Mouse (Mus musculus) right cerebral cortex, postnatal 4 days (tissue): ENCODE measurements at regions not wholly inside any gene's neighbourhood (a gene's known extent, or its start where the extent isn't known, plus 50 kb on each side); places are given as distances from the start of the nearest gene placed in this dataset.

ENCODE experiments used
- DNase-seq: peaks from one replicate; pipeline ENCODE4 v3.0.0-alpha.2; 2022

- DNase-seq = no peak
These were observed 97.7 kb upstream of the Sall1 start for GRCm38 (mm10) chr8:89141529-89142235.

DNA sequence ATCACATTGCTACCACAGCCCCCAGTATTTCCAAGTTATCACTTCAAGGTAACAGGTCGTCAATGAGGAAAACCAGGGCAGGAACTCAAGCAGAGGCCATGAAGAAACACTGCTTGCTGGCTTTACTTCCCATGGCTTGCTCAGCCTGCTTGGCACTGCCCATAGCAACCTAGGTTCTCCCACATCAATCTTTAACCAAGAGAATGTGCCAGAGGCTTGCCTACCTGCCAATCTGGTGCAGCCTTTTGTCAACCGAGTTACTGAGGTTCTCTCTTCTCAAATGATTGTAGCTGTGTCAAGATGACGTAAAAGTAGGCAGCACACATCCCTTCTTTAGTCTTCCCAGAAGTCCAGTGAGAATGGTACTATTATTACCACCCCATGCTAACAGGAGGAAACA lies 95.9 kb upstream of the Sall1 start:
- DNase-seq = no peak

- DNase-seq = no peak
These were observed 94.6 kb upstream of the Sall1 start for GRCm38 (mm10) chr8:89138416-89139125.

GRCm38 (mm10) chr8:89134581-89135484 lies 90.9 kb upstream of the Sall1 start:
- DNase-seq = peak; percentile 10

DNA sequence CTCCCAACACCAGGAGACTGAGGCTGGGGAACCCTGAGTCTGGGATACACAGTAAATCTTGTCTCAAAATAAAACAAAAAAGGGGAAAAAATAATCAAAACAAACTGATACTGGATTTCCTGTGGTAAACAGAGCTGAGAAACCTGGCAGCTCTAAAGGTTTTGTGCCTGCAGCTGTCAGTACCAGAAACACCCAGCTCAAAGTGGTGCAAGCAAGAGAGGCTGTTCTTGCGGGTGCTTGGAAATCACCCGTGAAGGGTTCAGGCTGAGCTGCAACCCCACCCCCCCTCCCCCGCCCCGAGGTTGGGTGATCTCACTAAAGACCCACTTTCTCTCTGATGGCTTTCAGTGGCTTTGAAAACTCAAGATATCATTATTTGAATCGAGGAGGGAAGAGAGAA lies 90.1 kb upstream of the Sall1 start:
- no peak for DNase-seq

DNA sequence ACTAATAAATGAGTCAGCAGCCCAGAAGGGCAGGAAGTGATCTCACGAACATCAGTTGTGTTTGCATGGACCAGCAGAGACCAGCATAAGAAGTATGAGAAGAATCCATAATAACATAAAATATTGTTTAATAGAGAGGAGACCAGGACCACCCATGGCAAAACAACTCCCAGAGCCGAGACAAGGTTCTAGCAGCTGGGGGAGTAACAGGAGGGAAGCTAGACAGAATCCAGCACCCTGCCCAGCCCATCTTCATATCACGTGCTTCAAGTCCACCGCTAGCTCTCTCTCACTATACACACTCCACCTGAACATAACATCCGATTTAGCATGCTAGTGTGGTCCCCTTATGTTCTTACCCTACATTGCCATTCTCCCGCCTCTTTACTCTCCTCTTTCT lies 77.1 kb upstream of the Sall1 start:
- DNase-seq = no peak

DNA sequence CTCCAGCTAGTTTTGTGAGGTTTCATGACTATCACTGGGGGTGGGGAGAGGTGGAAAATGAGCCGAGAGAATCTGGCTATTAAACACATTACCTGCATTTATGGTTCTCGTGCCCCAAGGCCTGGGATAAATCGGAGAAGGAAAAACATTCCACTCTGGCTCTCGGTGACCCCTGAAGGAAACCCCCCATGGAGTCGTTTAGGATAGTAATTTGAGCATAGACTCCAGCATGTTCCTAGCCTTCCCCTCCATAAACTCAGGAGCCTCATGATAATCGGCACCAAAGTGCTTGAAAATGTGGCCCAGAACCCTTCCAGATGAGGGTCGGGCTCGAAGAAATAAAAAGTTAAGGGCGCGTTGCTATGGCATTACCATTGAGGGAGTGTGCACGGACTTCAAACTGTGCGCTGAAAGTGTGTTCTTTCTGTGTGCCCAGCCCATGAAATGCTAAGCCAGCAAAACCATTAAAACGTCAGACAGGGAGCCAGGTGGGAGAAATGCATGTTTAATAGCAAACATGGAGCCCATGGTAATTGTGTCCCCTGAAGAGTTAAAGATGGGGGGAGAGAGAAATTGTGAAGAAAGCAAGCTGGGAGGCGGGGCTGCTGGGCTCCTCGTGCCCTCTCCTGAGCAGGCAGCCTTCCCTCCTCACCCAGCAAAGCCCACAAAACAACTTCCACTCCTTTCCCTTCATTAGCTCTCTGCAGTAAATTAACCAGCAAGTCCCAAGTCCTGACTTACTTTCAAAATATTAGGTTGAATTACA lies 64.1 kb upstream of the Sall1 start:
- DNase-seq = no peak

GRCm38 (mm10) chr8:89106346-89106745 lies 62.4 kb upstream of the Sall1 start:
- DNase-seq = no peak

DNA sequence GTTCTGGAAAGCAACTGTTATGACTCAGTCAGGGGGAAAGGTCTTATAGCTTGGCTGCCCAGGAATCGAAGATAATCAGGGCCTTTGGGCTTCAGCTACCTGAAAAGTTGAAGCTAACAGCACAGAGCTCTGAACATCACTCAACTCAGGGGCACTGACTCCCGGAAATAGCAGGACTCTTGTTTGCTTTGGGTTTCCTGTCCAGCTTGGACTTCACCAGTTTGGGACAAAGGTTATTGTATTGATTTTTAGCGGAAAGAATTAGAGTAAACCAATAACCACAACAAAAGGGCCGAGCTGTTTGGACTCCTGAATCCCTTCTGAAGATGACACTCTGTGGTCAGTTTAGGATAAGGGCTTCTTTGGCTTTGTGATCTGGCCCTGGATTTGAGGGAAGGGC lies 53.4 kb upstream of the Sall1 start:
- no peak for DNase-seq
